ENCODE assay signal across 17 mouse cellular contexts in genomic region chr15:52892244-52892950, GRCm38 (mm10).
DNase-seq lines count a peak whose midpoint lies in the region; ATAC-seq lines count a peak whose summit lies in the region.
"Had no signal": no experiment of that assay in that cellular context is flagged by ENCODE, and none has a peak within 500 bp of the region (broad histone marks: within the 10 kb centered on the region; RNA-seq: fewer than 3 reads in every experiment).

No protein-coding gene starts in this region.

- H3K9me3 ChIP-seq in midbrain, embryonic 11.5 days (ENCODE audit: control insufficient read depth, low read length) = no peaks in the 10 kb centered on the region
- no peaks in the 10 kb centered on the region; the same call in 1 of the 2 replicates for H3K9me3 ChIP-seq in midbrain, embryonic 10.5 days (replicated peaks)
- H3K9me3 ChIP-seq in intestine, embryonic 15.5 days = no peaks in the 10 kb centered on the region
- H3K9me3 ChIP-seq: embryonic facial prominence, embryonic 12.5 days; G1E; heart, embryonic 10.5 days; liver, embryonic 13.5 days; midbrain, embryonic 12.5 days had no signal

- no peaks in the 10 kb centered on the region for H3K36me3 ChIP-seq in midbrain, embryonic 11.5 days (ENCODE audit: control insufficient read depth, insufficient read depth, low read length)
- no peaks in the 10 kb centered on the region for H3K36me3 ChIP-seq in midbrain, embryonic 10.5 days
- H3K36me3 ChIP-seq in intestine, embryonic 15.5 days = no peaks in the 10 kb centered on the region
- H3K36me3 ChIP-seq: embryonic facial prominence, embryonic 12.5 days; G1E; heart, embryonic 10.5 days; liver, embryonic 13.5 days; midbrain, embryonic 12.5 days had no signal

- H3K27ac ChIP-seq in midbrain, embryonic 11.5 days (ENCODE audit: low read depth, low read length) = no peak overlapping the region
- H3K27ac ChIP-seq in midbrain, embryonic 10.5 days (replicated peaks) = no peak overlapping the region
- no peak overlapping the region for H3K27ac ChIP-seq in intestine, embryonic 15.5 days
- H3K27ac ChIP-seq: embryonic facial prominence, embryonic 12.5 days; heart, embryonic 10.5 days; liver, embryonic 13.5 days; midbrain, embryonic 12.5 days; stomach, postnatal 0 days had no signal

- no peak overlapping the region for H3K9ac ChIP-seq in midbrain, embryonic 11.5 days (ENCODE audit: low read length)
- no peak overlapping the region for H3K9ac ChIP-seq in intestine, embryonic 15.5 days
- H3K9ac ChIP-seq: embryonic facial prominence, embryonic 12.5 days; liver, embryonic 13.5 days; midbrain, embryonic 12.5 days had no signal

- peak; percentile 55; the same call in 1 of the 2 replicates for ATAC-seq in frontal cortex, adult (ENCODE audit: low TSS enrichment)
- no peak for ATAC-seq in midbrain, embryonic 11.5 days (ENCODE audit: low FRiP score)
- no peak for ATAC-seq in intestine, embryonic 15.5 days
- ATAC-seq: intestine, embryonic 16.5 days had no signal

- no peaks in the 10 kb centered on the region for H3K27me3 ChIP-seq in midbrain, embryonic 11.5 days (ENCODE audit: control insufficient read depth, insufficient read depth, low read length)
- H3K27me3 ChIP-seq in midbrain, embryonic 10.5 days (ENCODE audit: low read depth, poor library complexity, severe bottlenecking) = no peaks in the 10 kb centered on the region
- no peaks in the 10 kb centered on the region for H3K27me3 ChIP-seq in intestine, embryonic 15.5 days (replicated peaks)
- H3K27me3 ChIP-seq: embryonic facial prominence, embryonic 12.5 days; liver, embryonic 13.5 days; midbrain, embryonic 12.5 days had no signal

- H3K4me1 ChIP-seq in midbrain, embryonic 11.5 days (ENCODE audit: control insufficient read depth, insufficient read depth, low read length) = no peaks in the 10 kb centered on the region
- no peaks in the 10 kb centered on the region for H3K4me1 ChIP-seq in midbrain, embryonic 10.5 days
- no peaks in the 10 kb centered on the region for H3K4me1 ChIP-seq in intestine, embryonic 15.5 days (replicated peaks)
- H3K4me1 ChIP-seq: embryonic facial prominence, embryonic 12.5 days; heart, embryonic 10.5 days; liver, embryonic 13.5 days; midbrain, embryonic 12.5 days had no signal

- no peak for DNase-seq in frontal cortex, postnatal 14 days (ENCODE audit: low spot score in 2 of 2)
- DNase-seq in midbrain, embryonic 11.5 days (ENCODE audit: low spot score, missing footprints) = peak; percentile 35
- DNase-seq in midbrain, embryonic 10.5 days (ENCODE audit: low spot score) = no peak
- DNase-seq in forelimb bud, embryonic 11.5 days (ENCODE audit: low read depth, low spot score) = peak; percentile 4
- no peak for DNase-seq in adrenal gland, adult 8-10 months
- DNase-seq: adrenal gland, postnatal 10 days; gastrocnemius, postnatal 25 days; heart, postnatal 36 days; liver, embryonic 13.5 days had no signal

- H3K4me3 ChIP-seq in midbrain, embryonic 11.5 days (ENCODE audit: low read depth, low read length) = no peak overlapping the region
- H3K4me3 ChIP-seq in midbrain, embryonic 10.5 days = no peak overlapping the region
- H3K4me3 ChIP-seq in intestine, embryonic 15.5 days (replicated peaks) = no peak overlapping the region
- H3K4me3 ChIP-seq: embryonic facial prominence, embryonic 12.5 days; heart, embryonic 10.5 days; liver, embryonic 13.5 days; midbrain, embryonic 12.5 days had no signal

- 82% methylated on average over 9 of the region's 9 CpGs for WGBS in midbrain, embryonic 11.5 days
- 83% methylated on average over 9 of the region's 9 CpGs for WGBS in midbrain, embryonic 10.5 days
- 51% methylated on average over 9 of the region's 9 CpGs for WGBS in intestine, embryonic 15.5 days

- no peak overlapping the region for H3K4me2 ChIP-seq in midbrain, embryonic 11.5 days
- no peak overlapping the region for H3K4me2 ChIP-seq in intestine, embryonic 15.5 days (replicated peaks)
- H3K4me2 ChIP-seq: embryonic facial prominence, embryonic 12.5 days; liver, embryonic 13.5 days; midbrain, embryonic 12.5 days had no signal

Comparison
In these comparisons a context has a peak if more than half of its experiments do, and no peak if none do; other contexts are left out.
1. DNase-seq: peak in midbrain, embryonic 11.5 days (single experiment) and forelimb bud, embryonic 11.5 days (single experiment); none in frontal cortex, postnatal 14 days (0 of 2), midbrain, embryonic 10.5 days (single experiment) and adrenal gland, adult 8-10 months (single experiment).